Mouse (Mus musculus) CH12.LX (cell line): ENCODE data around the gene Micall2. TPM values are rescaled to one million over a fixed set of nuclear protein-coding genes. Genes with fewer than 3 reads are reported as not detected.

ENCODE experiments used
- DNase-seq: peaks from one replicate; pipeline ENCODE4 v3.0.0-alpha.2; 2013; ENCODE audit errors: extremely low read depth
- H3K27ac ChIP-seq: 2 replicates; pipeline ENCODE4 v1.5.1; 2012; ENCODE audit warnings: low read depth, mild to moderate bottlenecking, control low read depth, moderate library complexity; ENCODE audit not compliant: insufficient read depth
- H3K27me3 ChIP-seq: replicated peaks from 2 replicates; pipeline ENCODE3; 2012; ENCODE audit warnings: inconsistent platforms
- H3K36me3 ChIP-seq, 2 experiments: replicated peaks in 1 of 2; 2 replicates each; pipeline versions ENCODE3 to v1.6.1; 2012; ENCODE audit warnings: inconsistent platforms in 1 of 2, low read length in 1 of 2, mild to moderate bottlenecking in 1 of 2, mixed read lengths in 1 of 2, moderate library complexity in 1 of 2; ENCODE audit not compliant: control insufficient read depth in 1 of 2, insufficient read depth in 1 of 2
- H3K4me1 ChIP-seq, 2 experiments: 2 replicates each; pipeline ENCODE4 v1.6.1; 2012; ENCODE audit warnings: inconsistent platforms in 1 of 2, moderate library complexity in 1 of 2; ENCODE audit not compliant: insufficient read depth in 2 of 2, control insufficient read depth in 1 of 2
- H3K4me2 ChIP-seq: 2 replicates; pipeline ENCODE4 v1.6.1; 2012; ENCODE audit warnings: low read depth, mild to moderate bottlenecking, control low read depth; ENCODE audit not compliant: poor library complexity, insufficient read depth, severe bottlenecking
- H3K4me3 ChIP-seq, 3 experiments: fragments of 150-350 bp in 1 of 3; sonication (generic) in 1 of 3; replicated peaks in 1 of 3; 2 replicates each; pipeline versions ENCODE3 to v1.5.1; 2011 to 2012; ENCODE audit warnings: low read depth in 2 of 3, low read length in 2 of 3, mild to moderate bottlenecking in 2 of 3, moderate library complexity in 2 of 3, control low read depth in 1 of 3, improper control_type of control experiment in 1 of 3, inconsistent platforms in 1 of 3, mixed read lengths in 1 of 3; ENCODE audit not compliant: poor library complexity in 1 of 3
- H3K79me2 ChIP-seq: replicated peaks from 2 replicates; pipeline ENCODE4 v1.6.1; 2012; ENCODE audit warnings: mild to moderate bottlenecking, moderate library complexity; ENCODE audit not compliant: control insufficient read depth, poor library complexity, insufficient read depth, severe bottlenecking; ENCODE audit errors: extremely low read depth
- H3K9ac ChIP-seq: 2 replicates; pipeline ENCODE4 v1.6.1; 2012; ENCODE audit warnings: low read depth, mild to moderate bottlenecking, control low read depth, moderate library complexity; ENCODE audit not compliant: insufficient read depth
- H3K9me3 ChIP-seq: replicated peaks from 2 replicates; pipeline ENCODE3; 2012; ENCODE audit warnings: low read length, inconsistent platforms, mixed read lengths
- BHLHE40 ChIP-seq: IDR thresholded peaks from 2 replicates; pipeline ENCODE4 v1.6.1; 2011; ENCODE audit warnings: mild to moderate bottlenecking, low read depth, low read length, improper control_type of control experiment
- CHD1 ChIP-seq: IDR thresholded peaks from 2 replicates; pipeline ENCODE4 v1.6.1; 2012; ENCODE audit warnings: low read depth, low read length, improper control_type of control experiment, inconsistent platforms
- CTCF ChIP-seq, 2 experiments: IDR thresholded peaks in 1 of 2; conservative IDR thresholded peaks in 1 of 2; 2 replicates each; pipeline ENCODE4 v1.5.1; 2011 to 2012; ENCODE audit warnings: low read depth in 2 of 2, low read length in 2 of 2, improper control_type of control experiment in 1 of 2, inconsistent platforms in 1 of 2, mild to moderate bottlenecking in 1 of 2, moderate library complexity in 1 of 2
- E2F4 ChIP-seq: IDR thresholded peaks from 2 replicates; pipeline ENCODE4 v1.6.1; 2011; ENCODE audit warnings: low read depth, low read length, improper control_type of control experiment; ENCODE audit not compliant: insufficient replicate concordance
- ELF1 ChIP-seq: IDR thresholded peaks from 2 replicates; pipeline ENCODE4 v1.6.1; 2014; ENCODE audit warnings: low read depth, mild to moderate bottlenecking, inconsistent platforms, low read length, improper control_type of control experiment
- HCFC1 ChIP-seq: IDR thresholded peaks from 2 replicates; pipeline ENCODE4 v1.6.1; 2012; ENCODE audit warnings: low read depth, mild to moderate bottlenecking, inconsistent platforms, low read length, improper control_type of control experiment
- JUN ChIP-seq: IDR thresholded peaks from 2 replicates; pipeline ENCODE4 v1.6.1; 2011; ENCODE audit warnings: low read depth, mild to moderate bottlenecking, low read length, improper control_type of control experiment, moderate library complexity; ENCODE audit not compliant: insufficient read depth
- KAT2A ChIP-seq: IDR thresholded peaks from 2 replicates; pipeline ENCODE4 v1.6.1; 2012; ENCODE audit warnings: low read length, improper control_type of control experiment, inconsistent platforms; ENCODE audit not compliant: insufficient replicate concordance
- MAX ChIP-seq: IDR thresholded peaks from 2 replicates; pipeline ENCODE4 v1.6.1; 2011; ENCODE audit warnings: low read length, improper control_type of control experiment
- MEF2A ChIP-seq: IDR thresholded peaks from 2 replicates; pipeline ENCODE4 v1.6.1; 2014; ENCODE audit warnings: low read depth, mild to moderate bottlenecking, inconsistent platforms, low read length, improper control_type of control experiment, borderline replicate concordance
- NELFE ChIP-seq: IDR thresholded peaks from 2 replicates; pipeline ENCODE4 v1.6.1; 2011; ENCODE audit warnings: low read depth, low read length, improper control_type of control experiment
- NRF1 ChIP-seq: IDR thresholded peaks from 2 replicates; pipeline ENCODE4 v1.6.1; 2014; ENCODE audit warnings: low read depth, mild to moderate bottlenecking, inconsistent platforms, low read length, improper control_type of control experiment, moderate library complexity
- PAX5 ChIP-seq: IDR thresholded peaks from 2 replicates; pipeline ENCODE4 v1.6.1; 2012; ENCODE audit warnings: low read length, inconsistent platforms, mixed read lengths
- POLR2A ChIP-seq: IDR thresholded peaks from 2 replicates; pipeline ENCODE4 v1.6.1; 2011; ENCODE audit warnings: low read depth, mild to moderate bottlenecking, improper control_type of control experiment, low read length
- RAD21 ChIP-seq: IDR thresholded peaks from 2 replicates; pipeline ENCODE4 v1.6.1; 2011; ENCODE audit warnings: low read depth, mild to moderate bottlenecking, low read length, improper control_type of control experiment, moderate library complexity
- SMC3 ChIP-seq: IDR thresholded peaks from 2 replicates; pipeline ENCODE4 v1.6.1; 2011; ENCODE audit warnings: low read depth, low read length, improper control_type of control experiment
- TBP ChIP-seq: conservative IDR thresholded peaks from 2 replicates; pipeline ENCODE4 v1.6.1; 2011; ENCODE audit warnings: low read depth, low read length, improper control_type of control experiment
- USF1 ChIP-seq: IDR thresholded peaks from 2 replicates; pipeline ENCODE4 v1.6.1; 2014; ENCODE audit warnings: low read depth, mild to moderate bottlenecking, inconsistent platforms, low read length, improper control_type of control experiment
- USF2 ChIP-seq: conservative IDR thresholded peaks from 2 replicates; pipeline ENCODE4 v1.6.1; 2011; ENCODE audit warnings: low read depth, low read length, improper control_type of control experiment
- ZC3H11A ChIP-seq: IDR thresholded peaks from 2 replicates; pipeline ENCODE4 v1.6.1; 2012; ENCODE audit warnings: low read depth, mild to moderate bottlenecking, inconsistent platforms, low read length, improper control_type of control experiment
- ZKSCAN1 ChIP-seq: IDR thresholded peaks from 2 replicates; pipeline ENCODE4 v1.6.1; 2012; ENCODE audit warnings: low read depth, inconsistent platforms, low read length, improper control_type of control experiment, borderline replicate concordance
- ZNF384 ChIP-seq: IDR thresholded peaks from 2 replicates; pipeline ENCODE4 v1.6.1; 2012; ENCODE audit warnings: low read depth, low read length, improper control_type of control experiment, inconsistent platforms
- dilution Hi-C: fragments of 300-500 bp; cut with MboI; formaldehyde crosslinking; loops from 2 replicates; pipeline ENCODE4 v1.14.3; 2020; ENCODE audit warnings: low sequenced_read_pairs; ENCODE audit not compliant: extremely low pct_unique_long_range_greater_than_20kb, extremely low pct_ligation_motif_present
- in situ Hi-C: fragments of 300-500 bp; cut with MboI; formaldehyde crosslinking; loops from 3 replicates; pipeline ENCODE4 v1.14.3; 2019; ENCODE audit warnings: low sequenced_read_pairs, low pct_ligation_motif_present, low pct_unique_long_range_greater_than_20kb, mixed read lengths
- polyA plus RNA-seq: library from polyadenylated mRNA; unstranded; fragments of >175 nt; gene quantifications from 2 replicates; pipeline ENCODE4 v1.2.1, GENCODE M21; 2012; ENCODE audit warnings: low read depth; ENCODE audit not compliant: insufficient read length
- total RNA-seq, 2 experiments: library from RNA; depleted of rRNA; stranded (reverse); fragments of 300-350 nt in 1 of 2; fragments of >200 nt in 1 of 2; gene quantifications; 2 replicates each; pipeline ENCODE4 v1.2.3; 2012 to 2014

Micall2 gene
- total and polyA plus RNA-seq, 3 experiments: 1.3 to 3.0 (median 1.7) TPM

DNA sequence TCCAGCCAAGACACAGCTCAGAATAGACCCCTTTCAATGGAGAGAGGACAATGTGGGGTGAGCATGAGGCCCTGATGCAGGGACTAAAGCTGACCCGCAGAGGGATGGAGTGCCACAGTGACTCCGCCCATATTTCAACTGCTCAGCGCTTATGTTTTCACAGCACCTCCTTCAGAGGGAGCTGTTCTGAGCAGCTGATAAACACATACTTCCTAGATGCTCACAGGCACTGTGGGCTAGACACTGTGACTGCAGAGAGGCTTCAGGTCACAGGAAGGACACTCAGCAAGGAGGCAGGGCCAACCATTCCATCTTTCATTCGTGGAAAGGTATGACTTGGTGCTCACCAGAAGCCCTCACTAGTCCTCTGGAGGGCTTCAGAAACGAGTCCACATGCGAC lies 13.4 kb downstream of the Micall2 start:
- Histone ChIP-seq H3K4me3 (peak overlapping the region in 2 of 3 experiments; percentile 26 to 52), H3K9me3 (no peaks in the 10 kb centered on the region)
- TF ChIP-seq RAD21 (peak; percentile 9), CTCF (conservative IDR thresholded peaks at IDR 0.05 in 1 of 2, IDR thresholded peaks at IDR 0.05 in 1 of 2; ENCODE audit: low read depth in 2 of 2, low read length in 2 of 2) (peak; percentile 24 to 65; a peak in 3 of 4 replicates), POLR2A (peak; percentile 62), BHLHE40 (no peak), ELF1 (peak; percentile 66; the same call in 1 of the 2 replicates), SMC3 (0 out of 2 replicates have a peak, but pooled peaks have one; percentile 18), TBP (0 out of 2 replicates have a peak, but pooled peaks have one; percentile 50), MAX (no peak)
- TF ChIP-seq, all 38 proteins: peak for 6
- H3K4me1 ChIP-seq: peaks cover 25 to 61% of the 10 kb centered on the region in 2 experiments
- H3K9ac ChIP-seq: no peak overlapping the region
- H3K36me3 ChIP-seq: peaks cover 0 to 26% of the 10 kb centered on the region in 2 experiments
- no peaks in the 10 kb centered on the region for H3K79me2 ChIP-seq
- H3K4me2 ChIP-seq: peak overlapping the region; percentile 26
- dilution Hi-C loops: no loop called here
- no peaks in the 10 kb centered on the region for H3K27me3 ChIP-seq
- in situ Hi-C loops: no loop called here
- peak overlapping the region; percentile 81 for H3K27ac ChIP-seq
- DNase-seq: peak; percentile 86

GRCm38 (mm10) chr5:139718949-139719348 lies 17.2 kb downstream of the Micall2 start:
- H3K36me3 ChIP-seq: peaks cover 0 to 19% of the 10 kb centered on the region in 2 experiments
- H3K27me3 ChIP-seq: no peaks in the 10 kb centered on the region
- H3K9me3 ChIP-seq: no peaks in the 10 kb centered on the region
- in situ Hi-C loops (no loop called here), dilution Hi-C loops (no loop called here)
- H3K4me1 ChIP-seq: peaks cover 16 to 30% of the 10 kb centered on the region in 2 experiments
- no peak overlapping the region for H3K9ac ChIP-seq
- DNase-seq: no peak
- no peak overlapping the region for H3K4me2 ChIP-seq
- no peak overlapping the region for H3K4me3 ChIP-seq
- no peak overlapping the region for H3K27ac ChIP-seq
- no peaks in the 10 kb centered on the region for H3K79me2 ChIP-seq
- TF ChIP-seq E2F4 (no peak), USF2 (no peak), ZNF384 (no peak), USF1 (no peak), KAT2A (no peak), HCFC1 (no peak), MEF2A (no peak), NELFE (no peak), ZC3H11A (no peak), TBP (no peak), NRF1 (no peak), RAD21 (no peak), PAX5 (no peak), ZKSCAN1 (no peak), JUN (no peak), CHD1 (no peak)
